Comparison of ENCODE assay signal across 8 mouse cellular contexts in genomic region chr14:55603633-55604576, GRCm38 (mm10). TPM values are rescaled to one million over a fixed set of nuclear protein-coding genes. Genes with fewer than 3 reads are reported as not detected.
A peak's percentile ranks its signal among the peaks of the same experiment; 100 is the strongest.
DNase-seq lines count a peak whose midpoint lies in the region; ATAC-seq and TF ChIP-seq lines count a peak whose summit lies in the region.

No protein-coding gene starts in this region.

- peak overlapping the region; percentile 74 for H3K4me2 ChIP-seq in heart, embryonic 11.5 days
- peak overlapping the region; percentile 64 for H3K4me2 ChIP-seq in kidney, embryonic 16.5 days (replicated peaks; ENCODE audit: low read depth, low read length)
- H3K4me2 ChIP-seq in myocyte (ENCODE audit: low read depth), result peak overlapping the region; percentile 55

- H3K79me2 ChIP-seq in C2C12 (ENCODE audit: control insufficient read depth, insufficient read depth) (no peaks in the 10 kb centered on the region), myocyte (ENCODE audit: control insufficient read depth, insufficient read depth) (no peaks in the 10 kb centered on the region)
- H3K79me2 ChIP-seq in liver, adult 2 months (ENCODE audit: control insufficient read depth, insufficient read depth, low read length), result peaks cover 2% of the 10 kb centered on the region; the same call in 1 of the 2 replicates

- 16% methylated on average over 19 of the region's 19 CpGs for WGBS in heart, embryonic 11.5 days (ENCODE audit: insufficient replicate concordance)
- WGBS in kidney, embryonic 16.5 days, result 11% methylated on average over 19 of the region's 19 CpGs
- WGBS in liver, adult 2 months, result 4% methylated on average over 19 of the region's 19 CpGs

- TF ChIP-seq POLR2A in brain, embryonic 14.5 days (IDR thresholded peaks at IDR 0.05; ENCODE audit: borderline replicate concordance, extremely low read depth, insufficient read depth, insufficient read length, poor library complexity, severe bottlenecking), result no peak
- TF ChIP-seq POLR2A in liver, adult 2 months (IDR thresholded peaks at IDR 0.05; ENCODE audit: extremely low read depth, insufficient read depth, low read length), result peak; percentile 24
- TF ChIP-seq POLR2A in myocyte (IDR thresholded peaks at IDR 0.05; ENCODE audit: insufficient read length, low read depth), result no peak

- H3K9me3 ChIP-seq in erythroblast, embryonic 14.5 days (ENCODE audit: control insufficient read depth, low read length), result no peaks in the 10 kb centered on the region
- no peaks in the 10 kb centered on the region for H3K9me3 ChIP-seq in heart, embryonic 11.5 days (replicated peaks; ENCODE audit: control insufficient read depth, low read length)
- H3K9me3 ChIP-seq in kidney, embryonic 16.5 days (ENCODE audit: low read length), result no peaks in the 10 kb centered on the region

- no peak overlapping the region for H3ac ChIP-seq in C2C12 (ENCODE audit: control insufficient read depth, insufficient read length, low read depth)
- no peak overlapping the region for H3ac ChIP-seq in myocyte (ENCODE audit: control insufficient read depth, insufficient read length)

- TF ChIP-seq CTCF in C2C12 (IDR thresholded peaks at IDR 0.05; ENCODE audit: control insufficient read depth, insufficient read depth, insufficient read length), result peak; percentile 61
- peak; percentile 90 for TF ChIP-seq CTCF in brain, embryonic 14.5 days (IDR thresholded peaks at IDR 0.05; ENCODE audit: borderline replicate concordance, extremely low read depth, insufficient read depth, insufficient read length)
- TF ChIP-seq CTCF in liver, adult 2 months (IDR thresholded peaks at IDR 0.05; ENCODE audit: low read depth, low read length), result peak; percentile 94

- H3K4me1 ChIP-seq in erythroblast, embryonic 14.5 days (ENCODE audit: control insufficient read depth), result peaks cover 56% of the 10 kb centered on the region
- H3K4me1 ChIP-seq in heart, embryonic 11.5 days (ENCODE audit: control insufficient read depth, insufficient read depth, low read length), result peaks cover 11% of the 10 kb centered on the region; the same call in 1 of the 2 replicates
- peaks cover 12% of the 10 kb centered on the region for H3K4me1 ChIP-seq in kidney, embryonic 16.5 days (ENCODE audit: insufficient read depth, low read length)
- peaks cover 22% of the 10 kb centered on the region for H3K4me1 ChIP-seq in liver, adult 2 months (ENCODE audit: control insufficient read depth, insufficient read depth, low read length)

- H3K27me3 ChIP-seq in C2C12 (ENCODE audit: control insufficient read depth, insufficient read depth, insufficient read length) (no peaks in the 10 kb centered on the region), myocyte (ENCODE audit: control insufficient read depth, insufficient read depth, insufficient read length) (no peaks in the 10 kb centered on the region)
- no peaks in the 10 kb centered on the region for H3K27me3 ChIP-seq in erythroblast, embryonic 14.5 days (ENCODE audit: control insufficient read depth)
- H3K27me3 ChIP-seq in heart, embryonic 11.5 days (ENCODE audit: control insufficient read depth, insufficient read depth, low read length), result no peaks in the 10 kb centered on the region
- H3K27me3 ChIP-seq in kidney, embryonic 16.5 days (ENCODE audit: insufficient read depth, low read length), result no peaks in the 10 kb centered on the region
- H3K27me3 ChIP-seq in liver, adult 2 months (ENCODE audit: control insufficient read depth, insufficient read depth, low read length), result no peaks in the 10 kb centered on the region
- H3K27me3 ChIP-seq in splenic B cell, adult 2 months (ENCODE audit: control insufficient read depth, insufficient read depth, low read length, poor library complexity, severe bottlenecking), result no peaks in the 10 kb centered on the region

- H3K79me3 ChIP-seq in C2C12 (ENCODE audit: low read depth), result no peaks in the 10 kb centered on the region

- peaks cover 70% of the 10 kb centered on the region for H3K36me3 ChIP-seq in C2C12 (ENCODE audit: control insufficient read depth, insufficient read depth)
- H3K36me3 ChIP-seq in erythroblast, embryonic 14.5 days (ENCODE audit: control insufficient read depth), result peaks cover 92% of the 10 kb centered on the region
- peaks cover 36% of the 10 kb centered on the region for H3K36me3 ChIP-seq in heart, embryonic 11.5 days (ENCODE audit: control insufficient read depth, insufficient read depth, low read length)
- H3K36me3 ChIP-seq in kidney, embryonic 16.5 days (ENCODE audit: insufficient read depth, low read length), result peaks cover 61% of the 10 kb centered on the region
- peaks cover 39% of the 10 kb centered on the region for H3K36me3 ChIP-seq in liver, adult 2 months (ENCODE audit: control insufficient read depth, insufficient read depth, low read length)
- peaks cover 20% of the 10 kb centered on the region for H3K36me3 ChIP-seq in myocyte (ENCODE audit: control insufficient read depth, insufficient read depth)
- peaks cover 19% of the 10 kb centered on the region for H3K36me3 ChIP-seq in splenic B cell, adult 2 months (ENCODE audit: control insufficient read depth, insufficient read depth, low read length, poor library complexity, severe bottlenecking)

- H3K4me3 ChIP-seq in C2C12 (ENCODE audit: insufficient read depth, poor library complexity, severe bottlenecking) (no peak overlapping the region), myocyte (no peak overlapping the region)
- peak overlapping the region; percentile 73 for H3K4me3 ChIP-seq in erythroblast, embryonic 14.5 days (replicated peaks)
- H3K4me3 ChIP-seq in heart, embryonic 11.5 days (ENCODE audit: low read depth, low read length), result peak overlapping the region; percentile 40
- peak overlapping the region; percentile 49 for H3K4me3 ChIP-seq in kidney, embryonic 16.5 days (ENCODE audit: low read length)
- H3K4me3 ChIP-seq in liver, adult 2 months (ENCODE audit: insufficient read depth, low read depth, low read length), result peak overlapping the region; percentile 75

- peak; percentile 84 for ATAC-seq in heart, embryonic 11.5 days (replicated peaks; ENCODE audit: insufficient number of reproducible peaks, low FRiP score, low TSS enrichment)
- ATAC-seq in kidney, embryonic 16.5 days (ENCODE audit: low FRiP score, low TSS enrichment), result peak; percentile 93

- peak; percentile 87 for DNase-seq in brain, embryonic 14.5 days (ENCODE audit: low read depth)
- peak; percentile 96 for DNase-seq in liver, adult 2 months (ENCODE audit: extremely low read depth, low read depth, low spot score)
- peak; percentile 96 for DNase-seq in splenic B cell, adult 2 months (ENCODE audit: low read depth, low spot score)

- peak overlapping the region; percentile 76 for H3K9ac ChIP-seq in heart, embryonic 11.5 days (ENCODE audit: low read depth, low read length)
- H3K9ac ChIP-seq in kidney, embryonic 16.5 days (replicated peaks; ENCODE audit: low read length), result peak overlapping the region; percentile 66
- peak overlapping the region; percentile 83 for H3K9ac ChIP-seq in liver, adult 2 months (ENCODE audit: low read depth, low read length)

- peak overlapping the region; percentile 85 for H3K27ac ChIP-seq in heart, embryonic 11.5 days (ENCODE audit: low read depth, low read length)
- H3K27ac ChIP-seq in kidney, embryonic 16.5 days (ENCODE audit: low read length), result peak overlapping the region; percentile 86
- peak overlapping the region; percentile 96 for H3K27ac ChIP-seq in liver, adult 2 months (replicated peaks; ENCODE audit: insufficient read depth, low read depth, low read length)

RNA-seq across cellular contexts. Expression of gene Irf9, which starts 0.5 kb away (rescaled TPM):
- polyA plus RNA-seq in C2C12 (2012; fragmentation: generic; extraction: Trizol) (3.3 TPM), myocyte (2012; fragmentation: generic; extraction: Trizol) (4.0 TPM)
- 23.5 and 26.2 TPM in 2 replicates for polyA plus RNA-seq in brain, embryonic 14.5 days (2012; rRNA removed)
- 3.3 and 4.8 TPM in 2 replicates for polyA plus RNA-seq in erythroblast, embryonic 14.5 days (2012)
- polyA plus RNA-seq in heart, embryonic 11.5 days (2014; fragmentation: Nextera tagmentation; extraction: Ambion mirVana), result 6.4 and 7.5 TPM in 2 replicates
- polyA plus RNA-seq in kidney, embryonic 16.5 days (2015; fragmentation: Nextera tagmentation; extraction: Ambion mirVana), result 16.8 and 17.7 TPM in 2 replicates
- total RNA-seq in liver, adult 2 months (2014; rRNA removed), result 21.1 and 24.2 TPM in 2 replicates
- 36.8 and 45.0 TPM in 2 replicates for polyA plus RNA-seq in liver, adult 2 months (2012; rRNA removed)

RNA-seq across cellular contexts. Expression of gene Rnf31, which starts 12.4 kb away (rescaled TPM):
- polyA plus RNA-seq in C2C12 (2012; fragmentation: generic; extraction: Trizol), result 9.4 TPM
- polyA plus RNA-seq in brain, embryonic 14.5 days (2012; rRNA removed), result 25.1 and 30.4 TPM in 2 replicates
- polyA plus RNA-seq in erythroblast, embryonic 14.5 days (2012), result 0.86 and 1.1 TPM in 2 replicates
- polyA plus RNA-seq in heart, embryonic 11.5 days (2014; fragmentation: Nextera tagmentation; extraction: Ambion mirVana), result 11.2 and 13.0 TPM in 2 replicates
- polyA plus RNA-seq in kidney, embryonic 16.5 days (2015; fragmentation: Nextera tagmentation; extraction: Ambion mirVana), result 21.3 and 26.2 TPM in 2 replicates
- total RNA-seq in liver, adult 2 months (2014; rRNA removed), result 4.9 and 8.0 TPM in 2 replicates
- polyA plus RNA-seq in liver, adult 2 months (2012; rRNA removed), result 15.4 and 20.4 TPM in 2 replicates
- polyA plus RNA-seq in myocyte (2012; fragmentation: generic; extraction: Trizol), result 11.2 TPM

RNA-seq across cellular contexts. Expression of gene Psme2, which starts 13.0 kb away (rescaled TPM):
- polyA plus RNA-seq in C2C12 (2012; fragmentation: generic; extraction: Trizol), result 110 TPM
- polyA plus RNA-seq in brain, embryonic 14.5 days (2012; rRNA removed), result 65.9 and 76.2 TPM in 2 replicates
- 4.4 and 7.0 TPM in 2 replicates for polyA plus RNA-seq in erythroblast, embryonic 14.5 days (2012)
- polyA plus RNA-seq in heart, embryonic 11.5 days (2014; fragmentation: Nextera tagmentation; extraction: Ambion mirVana), result 222 and 223 TPM in 2 replicates
- polyA plus RNA-seq in kidney, embryonic 16.5 days (2015; fragmentation: Nextera tagmentation; extraction: Ambion mirVana), result 207 and 226 TPM in 2 replicates
- 110 and 142 TPM in 2 replicates for total RNA-seq in liver, adult 2 months (2014; rRNA removed)
- polyA plus RNA-seq in liver, adult 2 months (2012; rRNA removed), result 55.9 and 56.9 TPM in 2 replicates
- 139 TPM for polyA plus RNA-seq in myocyte (2012; fragmentation: generic; extraction: Trizol)

RNA-seq across cellular contexts. Expression of gene Rec8, which starts 13.9 kb away (rescaled TPM):
- not detected for polyA plus RNA-seq in C2C12 (2012; fragmentation: generic; extraction: Trizol)
- polyA plus RNA-seq in brain, embryonic 14.5 days (2012; rRNA removed), result 15.9 and 18.4 TPM in 2 replicates
- 0.14 and 0.15 TPM in 2 replicates for polyA plus RNA-seq in erythroblast, embryonic 14.5 days (2012)
- polyA plus RNA-seq in heart, embryonic 11.5 days (2014; fragmentation: Nextera tagmentation; extraction: Ambion mirVana), result 8.8 and 14.1 TPM in 2 replicates
- 23.0 and 24.2 TPM in 2 replicates for polyA plus RNA-seq in kidney, embryonic 16.5 days (2015; fragmentation: Nextera tagmentation; extraction: Ambion mirVana)
- total RNA-seq in liver, adult 2 months (2014; rRNA removed), result 0.34 and 0.46 TPM in 2 replicates
- polyA plus RNA-seq in liver, adult 2 months (2012; rRNA removed), result 0.54 and 2.3 TPM in 2 replicates
- not detected for polyA plus RNA-seq in myocyte (2012; fragmentation: generic; extraction: Trizol)

RNA-seq across cellular contexts. Expression of gene Emc9, which starts 18.8 kb away (rescaled TPM):
- 7.5 TPM for polyA plus RNA-seq in C2C12 (2012; fragmentation: generic; extraction: Trizol)
- polyA plus RNA-seq in brain, embryonic 14.5 days (2012; rRNA removed), result 14.5 and 20.9 TPM in 2 replicates
- polyA plus RNA-seq in erythroblast, embryonic 14.5 days (2012), result 3.5 and 3.8 TPM in 2 replicates
- 18.7 and 20.0 TPM in 2 replicates for polyA plus RNA-seq in heart, embryonic 11.5 days (2014; fragmentation: Nextera tagmentation; extraction: Ambion mirVana)
- 9.3 and 9.5 TPM in 2 replicates for polyA plus RNA-seq in kidney, embryonic 16.5 days (2015; fragmentation: Nextera tagmentation; extraction: Ambion mirVana)
- total RNA-seq in liver, adult 2 months (2014; rRNA removed), result 32.7 and 36.1 TPM in 2 replicates
- 46.8 and 57.2 TPM in 2 replicates for polyA plus RNA-seq in liver, adult 2 months (2012; rRNA removed)
- 18.5 TPM for polyA plus RNA-seq in myocyte (2012; fragmentation: generic; extraction: Trizol)

Comparison
In these comparisons a context has a peak if more than half of its experiments do, and no peak if none do; other contexts are left out.
1. H3K4me3 ChIP-seq: peak in erythroblast, embryonic 14.5 days (single experiment), heart, embryonic 11.5 days (single experiment), kidney, embryonic 16.5 days (single experiment) and liver, adult 2 months (single experiment); none in C2C12 (single experiment) and myocyte (single experiment).
2. Peak in every context shown above with its lines, with median percentiles within 50 percentile points of each other: CTCF ChIP-seq, DNase-seq, H3K27ac ChIP-seq, H3K4me2 ChIP-seq and H3K9ac ChIP-seq.